Mouse (Mus musculus) testis, adult 2 months (tissue): ENCODE data around the gene Col25a1.

Source experiments
- CTCF ChIP-seq: fragments of 200-500 bp; IDR thresholded peaks from 2 replicates; pipeline ENCODE4 v1.5.1; 2012; ENCODE audit warnings: low read depth, mild to moderate bottlenecking, inconsistent platforms, low read length, moderate library complexity; ENCODE audit not compliant: control insufficient read depth, insufficient read depth, insufficient replicate concordance
- POLR2A ChIP-seq: fragments of 200-500 bp; IDR thresholded peaks from 2 replicates; pipeline ENCODE4 v1.6.1; 2012; ENCODE audit warnings: low read depth, mild to moderate bottlenecking, inconsistent platforms, low read length, moderate library complexity; ENCODE audit not compliant: control insufficient read depth

DNA sequence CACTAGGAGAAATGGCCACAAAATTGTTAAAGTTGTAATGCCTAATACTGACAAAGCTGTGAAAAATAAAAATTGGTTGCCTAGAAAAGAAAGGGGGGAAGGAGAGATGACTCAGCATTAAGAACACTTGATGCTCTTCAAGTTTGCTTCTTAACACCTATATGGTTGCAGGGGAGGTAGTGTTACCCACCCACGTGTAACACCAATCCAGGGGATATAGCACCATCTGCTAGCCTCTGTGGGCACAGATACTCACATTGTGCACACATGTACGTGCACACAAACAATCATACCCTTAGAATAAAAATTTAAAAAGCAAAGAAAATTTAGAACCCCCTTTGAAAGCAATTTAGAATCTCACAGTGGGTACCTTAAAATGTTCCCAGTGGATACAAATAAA, 377.0 kb downstream of the Col25a1 start:
- TF ChIP-seq POLR2A (no peak), CTCF (no peak)
